Mouse (Mus musculus) left cerebral cortex, adult 11 months (tissue): ENCODE results near the gene Scyl1.
"Not testable (repeated sequence)": the region's sequence is repeated elsewhere in the genome, so short reads cannot be mapped to it uniquely, and the experiment has no call there.

Experiments used
- DNase-seq: peaks from one replicate; pipeline ENCODE4 v3.0.0; 2022; ENCODE audit warnings: low spot score

Gene Scyl1

DNA sequence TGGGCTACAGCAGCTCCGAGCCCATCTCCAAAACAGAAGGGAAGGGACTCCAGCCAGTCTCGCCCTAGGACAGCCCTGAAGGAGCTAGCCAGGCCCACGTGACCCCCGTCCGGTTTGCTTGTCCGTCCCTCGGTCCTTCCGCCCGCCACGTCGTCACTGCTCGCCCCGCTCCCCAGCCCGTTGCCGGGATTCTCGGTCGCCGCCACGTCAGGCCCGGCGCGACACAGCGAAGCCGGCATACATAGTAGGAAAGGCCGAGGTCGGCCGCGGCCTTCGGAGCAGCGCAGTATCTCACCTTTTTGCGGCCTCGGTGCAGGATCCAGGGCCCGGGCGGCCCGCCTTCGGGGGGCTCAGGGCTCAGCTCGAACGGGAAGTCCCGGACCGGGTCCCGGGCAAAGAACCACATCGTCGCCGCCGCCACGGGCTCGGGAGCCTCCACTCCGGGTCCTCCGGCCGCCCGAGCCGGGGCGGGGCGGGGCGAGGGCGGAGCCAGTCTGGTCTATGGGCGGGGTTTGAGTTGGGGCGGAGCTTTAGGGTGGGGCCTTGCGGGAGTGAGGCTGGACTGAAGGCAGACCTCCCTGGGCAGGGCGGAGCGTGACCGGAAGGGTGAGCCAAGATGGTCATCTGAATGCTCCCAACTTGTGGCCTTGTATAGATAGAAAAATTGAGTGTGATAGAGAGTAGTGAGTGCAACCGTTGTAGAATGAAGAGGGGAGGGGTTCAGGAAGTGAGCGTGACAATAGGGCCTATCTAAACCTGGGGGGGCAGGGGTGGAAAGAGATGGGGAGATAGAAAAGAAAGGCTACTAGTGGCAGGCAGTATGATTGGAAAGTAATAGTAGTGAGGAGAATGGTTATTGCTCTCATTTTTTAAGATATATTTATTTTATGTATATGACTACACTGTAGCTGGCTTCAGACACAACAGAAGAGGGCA, at the start of gene Scyl1:
Gene Scyl1 (minus strand): TSS at position 495 of the 936 bp plus-strand sequence.
- peak; percentile 84 for DNase-seq

- no peak for DNase-seq
Measured at GRCm38 (mm10) chr19:5819549-5819948, 48.3 kb upstream of the Scyl1 start.

DNA sequence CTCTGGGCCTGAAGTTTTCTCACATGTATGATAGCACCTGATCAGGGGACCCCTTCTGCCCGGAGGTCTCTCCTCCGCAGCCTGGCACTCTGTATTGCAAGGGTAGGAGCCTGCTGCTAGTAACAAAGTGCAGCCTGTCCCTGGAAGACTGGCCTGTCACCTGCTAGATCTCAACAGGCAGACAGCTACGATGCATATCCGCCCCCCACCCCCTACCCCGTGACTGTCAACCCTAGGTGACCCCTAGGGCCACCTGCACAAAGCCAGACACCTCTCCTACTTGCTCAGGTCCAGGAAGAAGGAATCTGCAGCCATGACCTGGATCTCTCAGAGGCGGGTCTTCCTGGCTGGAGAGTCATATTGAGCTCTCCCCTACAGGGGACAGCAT, 47.4 kb upstream of the Scyl1 start:
- DNase-seq: no peak

- peak; percentile 72 for DNase-seq
Measured at GRCm38 (mm10) chr19:5817703-5818589, 46.7 kb upstream of the Scyl1 start.

DNA sequence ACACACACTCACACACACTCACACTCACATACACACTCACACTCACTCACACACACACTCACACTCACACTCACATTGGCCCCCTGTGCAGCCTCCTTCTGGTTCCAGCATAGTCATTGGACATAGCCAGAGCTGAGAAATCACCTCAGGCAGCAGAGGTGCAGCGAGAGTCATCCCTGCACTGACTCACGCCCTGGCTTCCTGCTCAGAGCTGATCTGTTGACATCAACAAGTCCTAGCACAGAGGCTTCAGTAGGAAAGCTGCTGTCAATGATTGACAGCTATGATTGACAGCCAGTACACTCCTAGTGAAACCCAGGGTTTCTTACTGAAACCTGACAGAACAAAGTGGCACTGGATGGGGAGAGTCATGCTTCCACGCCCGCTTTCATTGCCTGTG, 44.7 kb upstream of the Scyl1 start:
- no peak for DNase-seq

- DNase-seq: no peak
Measured at GRCm38 (mm10) chr19:5815010-5815409, 43.8 kb upstream of the Scyl1 start.

GRCm38 (mm10) chr19:5814048-5814447, 42.8 kb upstream of the Scyl1 start:
- DNase-seq: not testable (repeated sequence)

- no peak for DNase-seq
Measured at GRCm38 (mm10) chr19:5813567-5813966, 42.3 kb upstream of the Scyl1 start.

- DNase-seq: peak; percentile 95
Measured at GRCm38 (mm10) chr19:5811771-5812504, 40.7 kb upstream of the Scyl1 start.

DNA sequence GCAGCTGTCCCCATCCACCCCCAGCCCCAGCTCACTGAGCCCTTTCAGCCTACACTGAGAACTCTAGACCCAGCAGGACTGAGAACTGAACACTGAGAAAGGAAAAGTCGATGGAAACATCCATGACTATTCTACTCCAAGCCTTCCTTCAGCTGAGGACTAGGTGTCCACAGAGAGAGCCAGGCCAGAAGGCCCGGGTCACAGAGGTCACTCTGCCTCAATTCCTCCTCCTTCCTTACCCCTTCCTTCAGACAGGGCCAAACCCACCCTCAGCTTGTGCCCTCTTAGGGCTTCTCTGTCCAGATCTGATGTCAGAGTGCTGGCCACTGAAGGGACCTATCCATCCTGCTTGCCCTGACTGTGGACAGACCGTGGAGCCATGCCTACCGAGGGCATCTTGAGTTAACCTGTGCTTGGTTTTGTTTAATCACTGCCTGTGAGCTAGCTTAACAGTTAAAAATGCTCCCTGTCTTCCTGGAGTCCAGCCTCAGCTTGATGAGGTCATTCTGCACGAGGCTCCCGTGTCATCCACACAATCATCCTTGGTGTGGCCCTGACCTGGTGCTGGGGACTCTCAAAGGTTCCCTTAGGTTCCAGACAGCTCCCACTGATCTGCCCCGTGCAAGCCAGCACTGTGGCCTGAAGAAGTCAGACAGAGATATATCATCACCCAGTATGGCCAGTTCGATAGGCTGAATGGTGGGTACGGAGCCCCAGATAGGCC, 39.8 kb upstream of the Scyl1 start:
- no peak for DNase-seq

GRCm38 (mm10) chr19:5810103-5810839, 39.1 kb upstream of the Scyl1 start:
- DNase-seq: no peak

DNA sequence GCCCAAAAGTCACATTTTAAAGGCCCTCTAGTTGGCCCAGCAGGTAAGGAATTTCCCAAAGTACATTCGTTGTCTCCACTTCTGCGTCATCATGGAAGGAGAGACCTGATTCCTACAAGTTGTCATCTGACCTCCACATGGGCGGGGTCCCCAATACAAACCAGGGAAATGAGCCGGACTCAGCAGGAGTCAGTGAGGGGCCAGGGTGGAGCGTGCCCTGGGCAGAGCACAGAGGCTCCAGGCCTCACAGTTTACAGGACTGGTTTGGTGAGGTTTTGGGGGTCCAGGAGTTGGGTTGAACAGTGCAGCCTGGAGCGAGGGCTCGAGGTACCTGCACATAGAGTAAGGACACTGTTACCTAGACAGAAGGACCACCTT, 38.5 kb upstream of the Scyl1 start:
- DNase-seq: no peak

DNA sequence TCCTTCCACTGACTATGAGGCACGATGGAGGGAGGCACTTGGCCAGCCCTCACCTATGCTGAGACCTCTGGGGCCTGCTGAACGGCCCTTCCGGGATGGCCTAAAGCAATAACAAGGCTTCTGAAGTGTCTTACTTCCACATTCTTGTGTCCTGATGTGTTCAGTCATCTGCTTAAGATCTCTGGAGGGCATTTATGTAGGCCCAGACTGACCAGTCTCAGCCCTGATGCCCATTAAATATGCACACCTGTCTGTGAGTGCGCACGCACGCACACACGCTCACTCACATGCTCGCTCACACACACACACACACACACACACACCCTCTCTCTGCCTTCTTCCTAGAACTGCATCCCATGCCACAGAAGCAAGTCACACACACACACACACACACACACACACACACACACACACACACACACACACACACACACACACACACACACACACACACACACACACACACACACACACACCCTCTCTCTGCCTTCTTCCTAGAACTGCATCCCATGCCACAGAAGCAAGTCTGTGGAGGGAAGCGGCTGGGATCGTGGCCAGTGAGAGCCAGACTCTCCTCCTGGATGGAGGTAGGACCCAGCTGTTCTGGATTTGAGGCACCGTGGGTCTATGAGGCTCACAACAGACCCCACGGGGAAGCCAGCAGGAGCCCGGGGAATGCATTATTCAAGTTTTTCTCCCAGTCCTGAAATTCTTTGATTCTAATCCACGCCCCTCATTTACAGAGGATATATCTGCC, 37.9 kb upstream of the Scyl1 start:
- DNase-seq: no peak

DNA sequence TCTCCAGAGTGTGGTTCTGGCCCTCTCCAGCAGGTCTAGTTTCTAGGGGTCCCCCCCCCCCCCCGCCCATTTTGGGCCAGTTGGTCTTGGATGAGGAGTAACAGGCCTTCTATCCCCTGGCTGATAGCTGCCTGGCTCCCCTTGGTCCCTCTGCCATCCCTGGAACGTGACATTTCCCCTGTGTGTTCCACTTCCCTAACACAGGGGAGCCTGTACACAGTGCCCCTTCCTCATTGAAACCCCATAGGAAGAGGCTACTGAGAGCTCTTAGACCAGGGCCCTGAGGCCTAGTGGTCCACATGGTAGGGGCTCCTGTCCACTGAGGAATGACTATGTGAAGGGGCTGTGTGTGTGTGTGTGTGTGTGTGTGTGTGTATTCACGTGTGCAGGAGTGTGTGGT, 36.5 kb upstream of the Scyl1 start:
- no peak for DNase-seq

- no peak for DNase-seq
Measured at GRCm38 (mm10) chr19:5806809-5807205, 35.6 kb upstream of the Scyl1 start.

DNA sequence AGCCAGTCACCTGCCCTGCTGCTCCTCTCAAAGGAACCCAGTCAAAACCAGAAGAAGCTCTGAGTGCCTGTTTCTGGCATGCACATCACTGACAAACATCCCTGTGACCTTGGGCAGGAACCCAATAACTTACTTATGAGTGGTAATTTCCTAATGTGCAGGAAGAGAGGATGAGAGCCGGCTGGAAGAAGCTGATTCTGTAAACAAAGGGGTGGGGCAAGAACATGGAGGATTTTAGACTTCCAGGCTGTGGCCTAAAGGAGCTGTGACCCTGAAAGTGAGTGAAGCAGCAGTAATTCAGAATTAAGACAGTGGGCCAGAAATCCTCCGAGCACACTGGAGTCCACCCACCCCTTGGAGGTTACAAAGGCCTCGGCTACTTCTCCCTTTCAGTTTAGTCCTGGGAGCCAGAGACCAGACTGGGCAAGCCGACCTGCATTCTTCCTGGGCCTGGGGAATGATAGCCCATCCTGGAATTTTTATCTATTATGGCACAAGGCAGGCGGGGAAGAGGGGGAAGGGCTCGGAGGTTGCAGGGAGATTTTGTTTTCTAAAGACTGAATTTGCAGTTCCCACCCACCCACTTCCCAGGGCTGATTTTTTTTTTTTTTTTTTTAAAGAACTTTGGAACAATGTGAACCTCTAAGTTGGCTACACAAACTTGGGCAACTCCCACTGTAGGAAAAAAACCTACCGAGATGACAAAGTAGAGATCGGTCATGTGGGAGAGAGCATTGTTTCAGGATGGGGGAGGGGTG, 35.0 kb upstream of the Scyl1 start:
- DNase-seq: no peak

DNA sequence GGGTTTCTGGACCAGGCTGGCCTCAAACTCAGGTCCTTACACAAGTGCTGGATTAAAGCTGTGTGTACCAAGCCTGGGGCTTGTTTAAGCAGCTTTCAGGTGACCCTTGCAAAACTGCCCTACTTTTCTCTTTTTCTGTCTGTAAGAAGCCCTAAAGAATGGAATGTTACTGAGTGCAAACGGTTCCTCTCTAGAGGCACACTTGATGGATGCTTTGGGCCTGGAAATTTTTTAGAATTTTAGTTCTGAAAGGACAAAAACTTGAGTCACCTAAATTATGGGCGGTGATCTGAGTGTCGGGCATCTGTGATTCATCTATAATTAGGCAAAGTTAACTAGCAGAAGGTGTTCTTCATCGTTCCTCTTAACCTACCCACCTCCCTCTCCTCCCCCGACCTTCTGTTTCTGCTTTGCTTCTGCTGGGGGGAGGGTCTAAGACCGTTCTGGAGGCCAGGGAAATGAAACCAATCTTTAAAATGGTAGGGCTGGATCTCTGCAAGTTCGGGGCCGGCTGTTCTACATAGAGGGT, 33.2 kb upstream of the Scyl1 start:
- no peak for DNase-seq

DNA sequence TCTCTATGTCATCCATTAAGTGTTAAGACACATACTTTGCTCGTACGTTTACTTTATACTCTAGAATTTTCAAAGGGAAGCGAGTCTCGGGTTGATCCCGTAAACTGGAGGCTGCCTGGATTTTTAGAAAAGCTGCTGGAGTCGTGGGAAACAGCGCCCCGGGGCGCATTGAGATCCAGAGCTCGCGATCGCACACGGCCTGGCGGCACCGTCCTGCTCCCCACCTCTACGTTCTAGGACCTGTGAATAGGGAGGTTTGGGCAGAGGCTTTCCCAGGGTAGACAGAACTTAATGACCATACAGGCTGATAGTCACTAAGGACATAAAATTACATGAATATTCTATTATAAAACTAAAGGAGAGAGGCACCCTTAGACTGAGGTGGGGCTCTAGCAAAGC, 32.7 kb upstream of the Scyl1 start:
- DNase-seq: no peak
